Mouse (Mus musculus): ENCODE measurements around the gene Trmt5.

Gene Trmt5

DNA sequence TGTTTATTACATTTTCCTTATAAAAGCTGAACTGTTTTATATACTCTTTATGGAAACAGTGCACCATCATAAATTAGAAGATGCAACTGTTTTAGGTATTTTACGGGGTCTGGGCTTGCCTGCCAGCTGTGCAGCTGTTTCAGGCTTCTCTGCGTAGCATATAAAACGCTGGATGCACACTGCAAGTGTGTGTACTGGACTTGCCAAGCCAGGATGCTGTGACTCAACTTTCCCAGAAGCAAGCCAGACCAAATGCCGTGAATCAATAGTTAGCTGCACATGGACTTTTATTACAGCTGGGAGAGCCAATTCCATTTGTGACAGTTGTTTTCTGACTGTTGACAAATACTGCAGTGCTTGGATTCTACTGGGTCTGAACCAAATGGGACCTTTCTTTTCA lies 16.6 kb downstream of the Trmt5 start:
- no peak for DNase-seq (ENCODE audit: low read depth)

DNA sequence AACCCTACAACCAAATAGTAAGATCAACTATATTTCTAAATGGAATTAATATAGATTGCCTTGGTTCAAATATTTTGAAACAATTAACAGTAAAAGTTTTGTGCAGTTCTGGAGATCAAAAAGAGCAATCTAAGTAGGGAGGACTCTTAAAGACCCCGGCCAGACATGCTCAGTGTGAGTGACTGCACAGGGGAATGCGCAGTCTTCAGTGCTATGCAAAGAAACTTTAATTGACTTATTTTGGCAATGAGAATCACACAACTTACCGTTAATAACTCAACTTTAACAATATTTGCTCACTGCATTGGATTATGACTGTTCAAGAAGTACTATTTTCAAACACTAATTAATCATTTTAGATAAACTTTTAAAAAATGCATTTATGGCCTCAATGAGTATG lies 17.0 kb downstream of the Trmt5 start:
- DNase-seq (ENCODE audit: low read depth), result no peak

DNA sequence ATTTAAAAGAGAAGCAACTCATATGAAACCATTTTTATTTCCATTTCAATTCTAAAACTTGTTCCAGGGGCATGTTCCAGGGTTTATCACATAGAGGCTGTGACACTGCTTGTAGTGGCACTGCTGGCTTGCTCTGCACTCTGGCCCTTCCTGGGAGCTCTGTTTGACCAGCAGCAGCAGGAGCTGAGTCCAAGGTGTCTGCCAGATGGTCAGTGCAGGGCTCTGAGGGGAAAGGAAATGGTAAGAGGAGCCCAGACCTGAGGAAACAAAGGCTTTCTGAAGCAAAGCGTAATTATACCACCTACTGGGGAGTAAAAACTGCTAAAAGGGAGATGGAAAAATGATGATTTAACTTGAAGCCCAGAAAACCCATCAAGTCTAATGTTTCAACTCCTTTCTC lies 18.0 kb downstream of the Trmt5 start:
- DNase-seq (ENCODE audit: low read depth), result no peak

DNA sequence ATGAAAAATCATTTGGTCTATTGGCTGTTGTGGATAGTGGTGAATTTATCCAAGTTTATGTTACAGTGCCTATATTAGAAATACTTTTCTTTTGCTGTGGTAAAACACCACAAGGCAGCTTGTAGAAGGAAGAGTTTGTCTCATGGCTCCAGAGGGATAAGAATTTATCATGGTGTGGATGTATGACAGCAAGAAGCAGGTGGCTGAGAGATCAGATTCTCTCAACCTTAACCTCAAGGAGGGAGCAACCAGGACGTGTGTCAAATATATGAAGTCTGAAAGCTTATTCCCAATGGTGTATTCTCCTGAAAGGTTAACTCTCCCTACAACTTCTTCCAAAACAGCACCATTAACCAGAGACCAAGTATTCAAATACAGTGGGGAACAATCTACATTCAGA lies 19.9 kb downstream of the Trmt5 start:
- no peak for DNase-seq (ENCODE audit: low read depth)

DNA sequence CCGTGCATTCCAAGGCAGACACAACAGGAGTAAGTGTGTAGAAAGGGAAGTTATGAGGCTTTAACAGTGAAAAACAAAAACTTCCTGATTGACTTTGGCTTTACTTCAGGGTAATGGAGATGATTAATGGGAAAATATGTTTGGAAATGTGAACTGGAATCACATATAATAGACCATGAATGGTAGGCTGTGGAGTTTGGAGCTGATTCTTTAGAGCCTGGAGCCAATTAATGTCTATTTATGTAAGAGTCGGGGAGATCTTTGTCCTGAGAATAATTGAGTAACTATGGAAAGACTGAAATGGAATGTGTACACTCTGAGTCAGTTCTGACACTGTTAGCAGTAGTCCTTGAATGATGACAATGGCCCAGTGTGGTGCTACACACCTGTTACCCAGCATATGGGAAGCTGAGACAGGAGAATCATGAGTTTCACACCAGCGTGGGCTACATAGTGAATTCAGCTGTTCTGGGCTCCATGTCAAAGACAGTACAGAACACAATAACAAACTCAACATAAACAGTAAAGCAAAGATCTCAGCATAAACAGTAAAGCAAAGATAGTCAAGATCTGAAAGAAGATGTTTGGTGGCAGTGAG lies 21.0 kb downstream of the Trmt5 start:
- DNase-seq (ENCODE audit: low read depth), result no peak

DNA sequence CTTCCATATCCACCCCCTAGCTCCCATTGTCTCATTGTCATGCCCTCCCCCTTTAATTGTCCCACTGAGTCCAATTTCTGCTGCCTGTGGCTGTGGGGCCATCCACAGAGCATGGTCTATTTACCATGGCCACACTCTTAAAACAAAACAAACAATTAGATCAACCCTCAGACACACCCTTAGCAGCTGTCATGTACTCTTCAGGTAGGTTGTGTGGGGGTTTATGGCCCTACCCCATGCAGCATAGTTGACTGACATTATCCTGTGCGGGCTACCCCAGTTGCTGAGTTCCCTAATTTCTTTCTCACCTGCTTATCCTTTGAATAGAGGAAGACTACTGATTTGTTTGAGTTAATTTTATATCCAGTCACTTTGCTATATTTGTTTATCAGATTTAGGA lies 26.2 kb downstream of the Trmt5 start:
- DNase-seq (ENCODE audit: low read depth), result no peak

DNA sequence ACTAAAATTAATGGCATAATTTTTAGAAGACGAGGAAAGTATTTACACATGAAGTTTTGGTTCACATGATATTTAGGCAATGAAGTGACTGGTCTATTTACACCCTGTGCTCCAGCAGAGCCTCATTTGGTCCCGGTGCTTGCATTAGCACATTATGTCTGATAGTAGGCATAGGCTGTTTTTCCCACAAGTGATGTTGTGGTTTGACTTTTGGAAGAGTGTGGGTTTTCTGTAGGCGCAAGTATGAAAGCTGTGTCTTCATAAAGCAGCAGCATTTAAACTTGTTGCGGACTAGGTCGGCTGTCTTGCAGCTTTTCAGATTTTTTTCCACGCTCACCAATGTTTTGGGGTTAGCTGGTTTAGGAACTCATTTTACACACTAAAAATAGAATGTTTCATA lies 27.2 kb downstream of the Trmt5 start:
- DNase-seq (ENCODE audit: low read depth), result no peak

DNA sequence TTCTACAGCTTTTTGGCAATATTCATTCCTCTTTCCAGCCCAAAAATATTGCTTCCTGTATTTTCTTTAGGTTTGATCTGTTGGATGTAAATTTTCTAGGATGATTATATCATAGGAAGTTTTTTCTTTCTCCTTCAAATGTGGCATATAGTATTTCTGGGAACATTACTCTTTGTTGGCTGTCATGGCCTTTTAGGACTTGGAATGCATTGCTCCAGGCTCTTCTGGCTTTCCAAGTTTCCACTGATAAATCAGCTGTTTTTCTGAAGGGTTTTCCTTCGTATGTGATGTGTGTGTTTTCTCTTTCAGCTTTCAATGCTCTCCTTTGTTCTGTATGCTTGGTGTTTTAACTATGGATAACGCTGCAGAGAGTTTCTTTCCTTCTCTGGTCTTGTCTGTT lies 31.5 kb downstream of the Trmt5 start:
- no peak for DNase-seq (ENCODE audit: low read depth)

DNA sequence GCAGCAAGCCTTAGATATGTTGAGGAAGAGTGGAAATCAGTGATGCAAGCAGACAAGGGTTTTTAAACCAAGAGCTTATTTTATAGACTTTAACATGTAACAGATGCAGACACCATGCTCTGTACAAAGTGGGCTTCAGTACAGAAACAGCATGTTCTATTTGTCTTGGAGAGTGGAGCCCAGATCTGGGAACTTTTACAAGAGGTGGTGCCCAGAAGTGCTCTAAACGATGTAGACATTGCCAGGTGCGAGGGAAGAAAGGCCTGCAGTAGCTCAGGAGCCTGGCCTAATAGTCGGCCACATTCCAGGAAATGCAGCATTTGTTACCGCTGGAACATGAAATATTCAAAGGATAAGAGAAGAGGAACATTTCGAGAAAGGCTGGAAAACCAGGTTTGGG lies 40.8 kb downstream of the Trmt5 start:
- DNase-seq (ENCODE audit: low read depth), result no peak

DNA sequence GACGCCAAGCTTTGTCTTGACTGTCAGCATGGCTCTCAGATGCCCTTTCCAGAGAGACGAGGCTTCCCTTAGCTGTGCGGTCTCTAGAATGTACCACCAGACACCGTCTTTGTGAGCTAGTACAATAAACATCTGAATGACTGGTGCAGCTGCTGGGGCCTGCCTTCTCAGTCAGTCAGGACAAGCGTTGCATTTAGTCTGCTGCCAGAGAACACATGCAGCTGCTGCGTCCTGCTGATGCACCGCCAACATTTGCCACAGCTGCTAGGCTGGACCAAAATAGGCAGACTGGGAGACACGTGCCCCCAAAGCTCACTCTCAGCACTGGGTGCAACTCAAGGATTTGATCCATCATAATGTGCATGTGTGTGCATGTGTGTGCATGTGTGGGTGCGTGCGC lies 44.5 kb downstream of the Trmt5 start:
- no peak for DNase-seq (ENCODE audit: low read depth)

DNA sequence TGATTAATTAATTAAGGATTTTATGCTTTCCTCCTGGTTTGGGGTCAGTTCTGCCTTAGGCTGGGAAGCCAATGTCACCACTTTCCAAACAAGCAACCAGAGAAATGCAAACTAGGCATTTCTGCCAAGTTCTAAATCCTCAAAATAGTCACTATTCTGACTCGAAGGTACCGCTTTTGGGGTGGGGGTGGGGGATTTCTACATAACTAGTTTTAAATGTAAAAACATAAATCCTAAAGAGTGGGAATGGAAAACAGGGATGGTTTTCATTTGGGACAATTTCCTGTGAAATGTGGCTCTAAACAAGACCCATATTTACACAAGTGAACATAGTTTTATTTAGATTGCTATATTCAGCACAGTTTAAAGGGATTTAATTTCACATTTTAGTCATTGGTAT lies 53.9 kb downstream of the Trmt5 start:
- DNase-seq (ENCODE audit: low read depth), result no peak

DNA sequence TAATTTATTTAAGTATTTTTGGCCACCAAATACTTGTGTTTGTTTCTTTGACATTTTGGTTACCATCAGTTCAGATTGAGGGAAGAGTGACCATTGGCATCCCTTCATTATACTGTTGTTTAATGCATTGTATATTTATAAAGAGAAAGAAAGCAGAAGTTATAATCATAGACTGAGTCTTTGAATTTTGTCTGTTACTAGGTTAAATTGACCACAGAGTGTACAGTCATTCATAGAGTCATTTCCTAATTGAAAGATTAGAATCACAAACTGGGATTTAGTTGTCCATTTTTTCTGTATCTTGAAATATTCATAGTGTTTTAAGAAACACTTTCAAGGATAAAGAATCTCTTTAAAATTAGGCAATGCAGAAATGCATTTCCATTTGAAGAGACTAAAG lies 55.0 kb downstream of the Trmt5 start:
- no peak for DNase-seq (ENCODE audit: low read depth)

DNA sequence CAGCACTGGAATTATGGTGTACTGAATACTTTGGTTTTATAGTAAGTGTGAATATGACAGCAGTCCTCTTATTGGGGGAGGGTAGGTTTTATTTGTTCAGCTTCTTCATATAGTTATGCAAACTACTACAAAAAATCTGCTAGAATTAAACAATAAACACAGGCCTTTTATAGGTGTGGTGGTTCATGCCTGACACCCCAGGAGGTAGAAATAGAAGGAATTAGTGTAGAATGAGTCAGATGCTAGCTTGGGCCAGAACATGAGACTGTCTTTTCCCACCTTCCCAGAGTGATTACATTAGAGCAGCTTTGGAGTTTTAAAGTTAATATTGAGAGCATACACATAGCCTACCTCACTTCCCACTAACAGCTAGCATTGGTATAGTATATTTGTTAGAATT lies 56.3 kb downstream of the Trmt5 start:
- no peak for DNase-seq (ENCODE audit: low read depth)

Measured in induced T-regulatory cell, adult 2 months (primary cell).